Mouse (Mus musculus): Measurements from ENCODE around the gene Cyp2d11. TPM values are rescaled to one million over a fixed set of nuclear protein-coding genes. Genes with fewer than 3 reads are reported as not detected.
"Not testable (repeated sequence)": the region's sequence is repeated elsewhere in the genome, so short reads cannot be mapped to it uniquely, and the experiment has no call there.

Cyp2d11 gene
- total and polyA plus RNA-seq, 3 experiments = not detected

DNA sequence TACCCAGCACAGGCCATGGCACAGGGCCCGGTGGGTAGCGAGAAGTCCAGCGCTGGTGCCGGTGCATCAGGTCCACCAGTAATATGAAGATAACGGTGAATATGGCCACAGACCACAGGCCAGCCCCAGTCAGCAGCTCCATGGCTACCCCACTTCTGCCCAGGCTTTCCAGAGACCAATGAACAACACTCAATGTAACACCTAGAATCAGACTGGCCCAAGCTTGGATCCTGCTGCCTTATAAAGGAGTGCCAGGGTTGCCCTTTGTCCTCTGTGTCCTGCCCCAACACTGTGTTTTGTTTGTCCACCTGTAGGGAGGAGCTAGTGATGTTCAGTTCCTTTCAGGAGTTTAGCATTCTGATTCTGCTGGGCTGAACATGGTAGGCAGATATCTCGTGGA, 13.2 kb upstream of the Cyp2d11 start, which contains the start of gene Cyp2d10:
Cyp2d10 (minus strand) TSS at position 215 of the 400 bp plus-strand sequence.
- H3K36me3 ChIP-seq (replicated peaks) = no peaks in the 10 kb centered on the region
- peaks cover 21% of the 10 kb centered on the region for H3K27me3 ChIP-seq (ENCODE audit: insufficient read depth, low read length)
- no peaks in the 10 kb centered on the region for H3K9me3 ChIP-seq (replicated peaks)
- H3K4me3 ChIP-seq (ENCODE audit: low read depth, low read length) = no peak within 1 kb of the TSS
- no peaks in the 10 kb centered on the region for H3K4me1 ChIP-seq (ENCODE audit: insufficient read depth, low read depth, low read length)
- no peak for ATAC-seq (ENCODE audit: extremely low read depth, insufficient number of reproducible peaks, low FRiP score, poor library complexity, severe bottlenecking)
- no peak for TF ChIP-seq GATA2 (IDR thresholded peaks at IDR 0.05; ENCODE audit: borderline replicate concordance, low read depth, low read length)
- no peak for TF ChIP-seq TAL1 (conservative IDR thresholded peaks at IDR 0.05; ENCODE audit: low read depth, low read length)
- TF ChIP-seq GATA1 (IDR thresholded peaks at IDR 0.05; ENCODE audit: borderline replicate concordance, low read length) = no peak
- no peak for TF ChIP-seq CTCF (IDR thresholded peaks at IDR 0.05; ENCODE audit: low read depth, low read length)
- no peak for TF ChIP-seq POLR2AphosphoS5 (IDR thresholded peaks at IDR 0.05; ENCODE audit: insufficient replicate concordance, low read depth, low read length)
- DNase-seq (ENCODE audit: low spot score) = no peak

DNA sequence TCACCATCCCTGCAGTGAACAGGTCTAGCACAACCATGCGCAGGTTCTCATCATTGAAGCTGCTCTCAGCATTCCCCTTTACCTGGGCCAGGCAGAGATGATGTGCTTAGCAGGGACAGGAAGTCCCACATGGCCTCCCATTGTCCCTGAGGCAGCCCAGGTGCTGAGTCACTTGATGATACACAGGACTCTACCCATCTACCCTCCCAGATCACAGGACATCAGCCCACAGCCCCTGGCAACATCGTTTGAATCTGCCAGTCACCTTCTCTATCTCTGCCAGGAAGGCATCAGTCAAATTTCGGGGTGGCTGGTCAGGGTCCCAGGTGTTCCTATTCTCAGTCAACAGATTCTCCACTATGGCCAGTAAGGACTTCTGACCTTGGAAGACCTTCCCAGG, 10.3 kb upstream of the Cyp2d11 start:
- no peak for DNase-seq (ENCODE audit: low spot score)
- Histone ChIP-seq H3K4me1 (ENCODE audit: insufficient read depth, low read depth, low read length) (no peaks in the 10 kb centered on the region), H3K27me3 (ENCODE audit: insufficient read depth, low read length) (peaks cover 21% of the 10 kb centered on the region), H3K4me3 (ENCODE audit: low read depth, low read length) (no peak overlapping the region), H3K9me3 (replicated peaks) (no peaks in the 10 kb centered on the region), H3K36me3 (replicated peaks) (no peaks in the 10 kb centered on the region)
- ATAC-seq (ENCODE audit: extremely low read depth, insufficient number of reproducible peaks, low FRiP score, poor library complexity, severe bottlenecking) = no peak
- no peak for TF ChIP-seq POLR2AphosphoS5 (IDR thresholded peaks at IDR 0.05; ENCODE audit: insufficient replicate concordance, low read depth, low read length)
- no peak for TF ChIP-seq GATA2 (IDR thresholded peaks at IDR 0.05; ENCODE audit: borderline replicate concordance, low read depth, low read length)
- TF ChIP-seq TAL1 (conservative IDR thresholded peaks at IDR 0.05; ENCODE audit: low read depth, low read length) = no peak
- no peak for TF ChIP-seq CTCF (IDR thresholded peaks at IDR 0.05; ENCODE audit: low read depth, low read length)
- no peak for TF ChIP-seq GATA1 (IDR thresholded peaks at IDR 0.05; ENCODE audit: borderline replicate concordance, low read length)

DNA sequence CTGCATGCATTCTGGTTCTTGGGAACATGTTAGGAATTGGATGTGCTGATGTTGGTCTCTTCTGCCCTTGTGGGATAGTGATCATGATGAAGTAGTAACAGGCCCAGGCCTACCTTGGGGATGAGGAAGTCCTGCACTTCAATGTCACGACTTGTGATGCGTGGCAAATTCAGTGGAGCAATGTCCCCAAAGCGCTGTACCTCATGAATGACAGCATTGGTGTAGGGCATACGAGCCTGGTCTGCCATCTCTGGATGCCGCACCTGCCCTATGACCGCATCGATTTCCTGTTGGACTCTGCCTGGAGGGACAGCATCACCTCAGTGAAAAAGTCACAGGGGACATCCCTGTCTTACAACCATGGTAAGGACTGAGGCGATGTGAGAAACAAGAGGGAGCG, 9.8 kb upstream of the Cyp2d11 start:
- H3K4me3 ChIP-seq (ENCODE audit: low read depth, low read length) = no peak overlapping the region
- H3K4me1 ChIP-seq (ENCODE audit: insufficient read depth, low read depth, low read length) = no peaks in the 10 kb centered on the region
- ATAC-seq (ENCODE audit: extremely low read depth, insufficient number of reproducible peaks, low FRiP score, poor library complexity, severe bottlenecking) (no peak), DNase-seq (ENCODE audit: low spot score) (no peak)
- peaks cover 21% of the 10 kb centered on the region for H3K27me3 ChIP-seq (ENCODE audit: insufficient read depth, low read length)
- no peaks in the 10 kb centered on the region for H3K9me3 ChIP-seq (replicated peaks)
- TF ChIP-seq CTCF (IDR thresholded peaks at IDR 0.05; ENCODE audit: low read depth, low read length) (no peak), POLR2AphosphoS5 (IDR thresholded peaks at IDR 0.05; ENCODE audit: insufficient replicate concordance, low read depth, low read length) (no peak), TAL1 (conservative IDR thresholded peaks at IDR 0.05; ENCODE audit: low read depth, low read length) (no peak), GATA2 (IDR thresholded peaks at IDR 0.05; ENCODE audit: borderline replicate concordance, low read depth, low read length) (no peak), GATA1 (IDR thresholded peaks at IDR 0.05; ENCODE audit: borderline replicate concordance, low read length) (no peak)
- no peaks in the 10 kb centered on the region for H3K36me3 ChIP-seq (replicated peaks)

DNA sequence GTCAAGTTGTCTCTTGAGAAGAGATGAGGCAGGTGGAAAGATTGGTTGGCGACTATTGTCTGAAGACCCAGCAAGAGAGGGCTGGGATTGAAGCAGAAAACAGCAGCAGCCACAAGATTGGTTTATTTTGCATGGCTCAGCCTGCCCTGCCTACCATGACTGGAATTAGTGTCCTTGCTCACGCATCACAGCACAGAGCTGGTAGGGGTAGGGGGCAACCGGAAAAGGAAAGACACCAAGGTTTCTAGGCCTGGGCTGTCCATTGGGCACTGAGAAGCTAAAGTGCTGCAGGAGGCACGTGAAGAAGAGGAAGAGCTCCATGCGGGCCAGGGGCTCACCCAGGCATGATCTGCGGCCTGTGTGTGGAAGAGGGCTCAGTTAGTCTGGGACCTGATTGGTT, 8.9 kb upstream of the Cyp2d11 start:
- Histone ChIP-seq H3K4me3 (ENCODE audit: low read depth, low read length) (no peak overlapping the region), H3K4me1 (ENCODE audit: insufficient read depth, low read depth, low read length) (no peaks in the 10 kb centered on the region), H3K9me3 (replicated peaks) (no peaks in the 10 kb centered on the region), H3K27me3 (ENCODE audit: insufficient read depth, low read length) (peaks cover 17% of the 10 kb centered on the region), H3K36me3 (replicated peaks) (no peaks in the 10 kb centered on the region)
- no peak for ATAC-seq (ENCODE audit: extremely low read depth, insufficient number of reproducible peaks, low FRiP score, poor library complexity, severe bottlenecking)
- no peak for TF ChIP-seq GATA1 (IDR thresholded peaks at IDR 0.05; ENCODE audit: borderline replicate concordance, low read length)
- TF ChIP-seq CTCF (IDR thresholded peaks at IDR 0.05; ENCODE audit: low read depth, low read length) = no peak
- TF ChIP-seq POLR2AphosphoS5 (IDR thresholded peaks at IDR 0.05; ENCODE audit: insufficient replicate concordance, low read depth, low read length) = no peak
- no peak for TF ChIP-seq TAL1 (conservative IDR thresholded peaks at IDR 0.05; ENCODE audit: low read depth, low read length)
- TF ChIP-seq GATA2 (IDR thresholded peaks at IDR 0.05; ENCODE audit: borderline replicate concordance, low read depth, low read length) = no peak
- DNase-seq (ENCODE audit: low spot score) = no peak

DNA sequence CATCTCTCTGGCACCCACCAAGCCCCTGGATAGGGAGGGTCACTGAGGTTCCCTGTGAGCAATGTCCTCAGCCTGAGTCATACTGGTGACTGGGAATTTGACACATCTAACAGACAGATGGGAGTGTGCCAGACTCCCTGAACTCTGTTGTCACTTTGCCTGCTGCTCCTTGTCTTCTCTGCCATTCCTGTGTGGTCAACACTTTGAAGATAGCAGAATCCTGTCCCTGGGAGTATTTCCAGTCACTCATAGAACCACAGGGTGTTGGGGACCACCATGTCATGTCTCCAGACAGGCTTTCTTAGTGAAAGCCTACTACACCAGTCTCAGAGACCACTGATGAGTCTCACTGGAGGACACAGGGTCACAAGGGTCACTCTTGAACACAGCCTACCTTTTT, 8.3 kb upstream of the Cyp2d11 start:
- no peak for TF ChIP-seq GATA1 (IDR thresholded peaks at IDR 0.05; ENCODE audit: borderline replicate concordance, low read length)
- no peak for TF ChIP-seq POLR2AphosphoS5 (IDR thresholded peaks at IDR 0.05; ENCODE audit: insufficient replicate concordance, low read depth, low read length)
- TF ChIP-seq CTCF (IDR thresholded peaks at IDR 0.05; ENCODE audit: low read depth, low read length) = no peak
- TF ChIP-seq GATA2 (IDR thresholded peaks at IDR 0.05; ENCODE audit: borderline replicate concordance, low read depth, low read length) = no peak
- TF ChIP-seq TAL1 (conservative IDR thresholded peaks at IDR 0.05; ENCODE audit: low read depth, low read length) = no peak
- Histone ChIP-seq H3K27me3 (ENCODE audit: insufficient read depth, low read length) (peaks cover 12% of the 10 kb centered on the region), H3K9me3 (replicated peaks) (no peaks in the 10 kb centered on the region), H3K36me3 (replicated peaks) (no peaks in the 10 kb centered on the region), H3K4me1 (ENCODE audit: insufficient read depth, low read depth, low read length) (no peaks in the 10 kb centered on the region), H3K4me3 (ENCODE audit: low read depth, low read length) (no peak overlapping the region)
- no peak for DNase-seq (ENCODE audit: low spot score)
- no peak for ATAC-seq (ENCODE audit: extremely low read depth, insufficient number of reproducible peaks, low FRiP score, poor library complexity, severe bottlenecking)

DNA sequence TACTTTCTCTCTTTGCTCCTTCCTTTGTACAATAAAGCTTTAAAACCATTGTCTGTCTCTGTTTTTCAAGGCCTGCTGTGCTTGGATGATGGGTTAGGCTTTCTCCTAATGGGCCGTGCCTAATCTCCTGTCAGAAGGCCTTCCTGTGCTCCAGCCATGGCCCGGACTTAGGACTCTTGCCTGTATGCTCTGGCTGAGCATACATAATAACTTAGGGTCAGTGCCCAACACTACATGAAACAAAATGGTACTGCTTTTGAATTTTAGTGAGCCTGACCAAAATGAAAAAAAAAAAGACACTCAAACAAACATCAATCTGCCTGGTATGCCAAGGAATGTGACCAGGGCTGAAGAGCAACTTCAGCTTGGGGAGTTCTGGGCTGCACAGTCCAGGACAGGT, 7.7 kb upstream of the Cyp2d11 start:
- no peak for DNase-seq (ENCODE audit: low spot score)

DNA sequence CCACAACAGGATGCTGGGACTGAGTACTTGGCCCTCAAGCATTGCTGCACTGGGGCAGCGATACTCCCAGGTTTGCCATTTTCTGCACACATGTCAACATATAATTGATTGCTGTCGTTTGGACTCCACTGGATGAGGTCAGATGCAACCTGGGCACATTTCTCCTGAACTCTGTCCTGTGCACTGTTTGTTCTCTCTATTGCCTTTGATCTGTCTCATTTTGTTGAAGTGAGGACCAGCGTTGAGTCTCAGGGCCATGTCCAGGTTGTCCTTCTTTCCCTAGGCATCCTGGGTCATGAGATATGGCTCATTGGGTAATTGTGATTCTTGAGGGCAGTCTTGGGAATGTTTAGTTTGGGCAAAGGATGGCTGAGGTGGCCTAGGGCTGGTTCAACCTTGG, 2.1 kb upstream of the Cyp2d11 start:
- H3K27me3 ChIP-seq (ENCODE audit: insufficient read depth, low read length) = not testable (repeated sequence)

More for the DNA sequence above, 7.7 kb upstream of the Cyp2d11 start:
- Histone ChIP-seq H3K4me1 (ENCODE audit: insufficient read depth, low read depth, low read length) (no peaks in the 10 kb centered on the region), H3K27me3 (ENCODE audit: insufficient read depth, low read length) (peaks cover 8% of the 10 kb centered on the region), H3K4me3 (ENCODE audit: low read depth, low read length) (no peak overlapping the region), H3K9me3 (replicated peaks) (no peaks in the 10 kb centered on the region), H3K36me3 (replicated peaks) (no peaks in the 10 kb centered on the region)
- no peak for ATAC-seq (ENCODE audit: extremely low read depth, insufficient number of reproducible peaks, low FRiP score, poor library complexity, severe bottlenecking)
- TF ChIP-seq GATA2 (IDR thresholded peaks at IDR 0.05; ENCODE audit: borderline replicate concordance, low read depth, low read length) (no peak), POLR2AphosphoS5 (IDR thresholded peaks at IDR 0.05; ENCODE audit: insufficient replicate concordance, low read depth, low read length) (no peak), CTCF (IDR thresholded peaks at IDR 0.05; ENCODE audit: low read depth, low read length) (no peak), TAL1 (conservative IDR thresholded peaks at IDR 0.05; ENCODE audit: low read depth, low read length) (no peak), GATA1 (IDR thresholded peaks at IDR 0.05; ENCODE audit: borderline replicate concordance, low read length) (no peak)

GRCm38 (mm10) chr15:82389916-82390315, 3.9 kb downstream of the Cyp2d11 start:
- ATAC-seq (ENCODE audit: extremely low read depth, insufficient number of reproducible peaks, low FRiP score, poor library complexity, severe bottlenecking); H3K36me3 ChIP-seq (replicated peaks); H3K4me1 ChIP-seq (ENCODE audit: insufficient read depth, low read depth, low read length); H3K4me3 ChIP-seq (ENCODE audit: low read depth, low read length); H3K9me3 ChIP-seq (replicated peaks); DNase-seq (ENCODE audit: low spot score): not testable (repeated sequence)
- peaks cover 21% of the 10 kb centered on the region for H3K27me3 ChIP-seq (ENCODE audit: insufficient read depth, low read length)

More for the DNA sequence above, 2.1 kb upstream of the Cyp2d11 start:
- DNase-seq (ENCODE audit: low spot score); H3K4me3 ChIP-seq (ENCODE audit: low read depth, low read length); H3K4me1 ChIP-seq (ENCODE audit: insufficient read depth, low read depth, low read length); H3K36me3 ChIP-seq (replicated peaks); H3K9me3 ChIP-seq (replicated peaks); ATAC-seq (ENCODE audit: extremely low read depth, insufficient number of reproducible peaks, low FRiP score, poor library complexity, severe bottlenecking): not testable (repeated sequence)
